Mouse (Mus musculus) lung, postnatal 0 days (tissue): ENCODE measurements around the gene Ypel3.

Experiments
- CTCF ChIP-seq: IDR thresholded peaks from 2 replicates; pipeline ENCODE4 v1.5.1; 2016; ENCODE audit warnings: antibody characterized with exemption, mild to moderate bottlenecking
- EP300 ChIP-seq: IDR thresholded peaks from 2 replicates; pipeline ENCODE4 v1.6.1; 2016; ENCODE audit warnings: antibody characterized with exemption, mild to moderate bottlenecking, control low read depth

GRCm38 (mm10) chr7:126739551-126739950 is 37.2 kb upstream of the Ypel3 start:
- no peak for TF ChIP-seq CTCF
- TF ChIP-seq EP300: no peak
